Mouse (Mus musculus): Measurements from ENCODE around the gene Psmb8. TPM values are rescaled to one million over a fixed set of nuclear protein-coding genes. Genes with fewer than 3 reads are reported as not detected.

Gene Psmb8
- polyA plus RNA-seq, 1 experiment, result 12.1 TPM

- no peak for DNase-seq (ENCODE audit: extremely low spot score in 1 of 2, low spot score in 1 of 2)
Measured at GRCm38 (mm10) chr17:34188986-34189385, 8.5 kb upstream of the Psmb8 start.

- DNase-seq (ENCODE audit: extremely low spot score in 1 of 2, low spot score in 1 of 2), result no peak
Measured at GRCm38 (mm10) chr17:34192852-34193251, 4.7 kb upstream of the Psmb8 start.

- DNase-seq (ENCODE audit: extremely low spot score in 1 of 2, low spot score in 1 of 2), result no peak
Measured at GRCm38 (mm10) chr17:34193468-34193867, 4.1 kb upstream of the Psmb8 start.

- no peak for DNase-seq (ENCODE audit: extremely low spot score in 1 of 2, low spot score in 1 of 2)
Measured at GRCm38 (mm10) chr17:34194723-34195122, 2.8 kb upstream of the Psmb8 start.

- DNase-seq (ENCODE audit: extremely low spot score in 1 of 2, low spot score in 1 of 2), result no peak
Measured at GRCm38 (mm10) chr17:34196491-34196890, 1.0 kb upstream of the Psmb8 start.

- DNase-seq (ENCODE audit: extremely low spot score in 1 of 2, low spot score in 1 of 2), result no peak
Measured at GRCm38 (mm10) chr17:34197904-34198520, 491 bp downstream of the Psmb8 start.

GRCm38 (mm10) chr17:34198521-34198912 lies 996 bp downstream of the Psmb8 start:
- no peak for DNase-seq (ENCODE audit: extremely low spot score in 1 of 2, low spot score in 1 of 2)

GRCm38 (mm10) chr17:34199050-34199619 lies 1.6 kb downstream of the Psmb8 start:
- DNase-seq (ENCODE audit: extremely low spot score in 1 of 2, low spot score in 1 of 2), result no peak

GRCm38 (mm10) chr17:34200047-34200446 lies 2.5 kb downstream of the Psmb8 start:
- DNase-seq (ENCODE audit: extremely low spot score in 1 of 2, low spot score in 1 of 2), result no peak

- no peak for DNase-seq (ENCODE audit: extremely low spot score in 1 of 2, low spot score in 1 of 2)
Measured at GRCm38 (mm10) chr17:34200772-34201505, 3.4 kb downstream of the Psmb8 start.

GRCm38 (mm10) chr17:34201506-34202055 lies 4.1 kb downstream of the Psmb8 start:
- DNase-seq (ENCODE audit: extremely low spot score in 1 of 2, low spot score in 1 of 2), result no peak

- no peak for DNase-seq (ENCODE audit: extremely low spot score in 1 of 2, low spot score in 1 of 2)
Measured at GRCm38 (mm10) chr17:34202760-34203442, 5.4 kb downstream of the Psmb8 start.

GRCm38 (mm10) chr17:34203444-34203843 lies 5.9 kb downstream of the Psmb8 start, which contains the start of gene Tap2:
Gene Tap2 (plus strand): TSS chr17:34203527.
- DNase-seq (ENCODE audit: extremely low spot score in 1 of 2, low spot score in 1 of 2), result no peak

- peak in 1 of 2 experiments; percentile 92 for DNase-seq (ENCODE audit: extremely low spot score in 1 of 2, low spot score in 1 of 2)
Measured at GRCm38 (mm10) chr17:34204303-34205010, 6.9 kb downstream of the Psmb8 start.

GRCm38 (mm10) chr17:34205021-34205745 lies 7.7 kb downstream of the Psmb8 start:
- no peak for DNase-seq (ENCODE audit: extremely low spot score in 1 of 2, low spot score in 1 of 2)

- peak in 1 of 2 experiments; percentile 27 for DNase-seq (ENCODE audit: extremely low spot score in 1 of 2, low spot score in 1 of 2)
Measured at GRCm38 (mm10) chr17:34205746-34206176, 8.2 kb downstream of the Psmb8 start.

- no peak for DNase-seq (ENCODE audit: extremely low spot score in 1 of 2, low spot score in 1 of 2)
Measured at GRCm38 (mm10) chr17:34206731-34207130, 9.2 kb downstream of the Psmb8 start.

GRCm38 (mm10) chr17:34207456-34207855 lies 9.9 kb downstream of the Psmb8 start:
- DNase-seq (ENCODE audit: extremely low spot score in 1 of 2, low spot score in 1 of 2), result no peak

- no peak for DNase-seq (ENCODE audit: extremely low spot score in 1 of 2, low spot score in 1 of 2)
Measured at GRCm38 (mm10) chr17:34207866-34208265, 10.3 kb downstream of the Psmb8 start.

- no peak for DNase-seq (ENCODE audit: extremely low spot score in 1 of 2, low spot score in 1 of 2)
Measured at GRCm38 (mm10) chr17:34208421-34208820, 10.9 kb downstream of the Psmb8 start.

Data from frontal cortex, adult 2 months (tissue).